Mouse (Mus musculus) cortical plate, adult 2 months (tissue): ENCODE data around the gene Ckap2l.

Source experiments
- CTCF ChIP-seq: fragments of 200-500 bp; IDR thresholded peaks from 2 replicates; pipeline ENCODE4 v1.5.1; 2011; ENCODE audit warnings: mild to moderate bottlenecking, control low read depth, low read length; ENCODE audit not compliant: insufficient read depth; ENCODE audit errors: extremely low read depth
- POLR2A ChIP-seq: fragments of 200-500 bp; IDR thresholded peaks from 2 replicates; pipeline ENCODE4 v1.6.1; 2011; ENCODE audit warnings: mild to moderate bottlenecking, low read length, control low read depth; ENCODE audit not compliant: insufficient read depth; ENCODE audit errors: extremely low read depth

DNA sequence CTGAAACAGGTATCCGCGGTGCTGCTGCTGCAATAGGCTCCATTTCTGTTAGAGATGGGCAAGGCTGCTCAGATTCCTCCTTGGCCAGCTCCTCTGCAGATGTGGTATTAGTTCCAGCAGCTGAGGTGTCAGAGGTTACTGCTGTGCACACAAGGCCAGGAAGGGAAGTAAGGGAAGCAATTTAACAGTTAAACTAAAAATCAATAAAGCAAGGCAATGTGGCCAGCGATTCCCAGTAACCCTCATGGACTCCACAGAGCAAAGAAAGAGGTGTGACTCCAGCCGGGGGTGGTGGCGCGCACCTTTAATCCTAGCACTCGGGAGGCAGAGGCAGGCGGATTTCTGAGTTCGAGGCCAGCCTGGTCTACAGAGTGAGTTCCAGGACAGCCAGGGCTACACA is 26.4 kb downstream of the Ckap2l start:
- no peak for TF ChIP-seq CTCF
- no peak for TF ChIP-seq POLR2A
